Mouse (Mus musculus) midbrain, embryonic 13.5 days (tissue): ENCODE data around the gene Gatad2a. TPM values are rescaled to one million over a fixed set of nuclear protein-coding genes. Genes with fewer than 3 reads are reported as not detected.

Experiments
- ATAC-seq: fragments of 200-750 bp; cut with Nextera tagmentation; 2 replicates; pipeline ENCODE4 v1.8.0; 2017; ENCODE audit warnings: mild to moderate bottlenecking, moderate TSS enrichment, moderate library complexity
- H3K27ac ChIP-seq: fragments of 300-500 bp; sonication (generic); 2 replicates; pipeline ENCODE4 v1.5.1; 2015; ENCODE audit warnings: inconsistent platforms, mild to moderate bottlenecking, moderate library complexity
- H3K27me3 ChIP-seq: fragments of 300-500 bp; sonication (generic); 2 replicates; pipeline ENCODE4 v1.6.1; 2015; ENCODE audit warnings: mild to moderate bottlenecking, inconsistent platforms
- H3K36me3 ChIP-seq: fragments of 300-500 bp; sonication (generic); 2 replicates; pipeline ENCODE4 v1.6.1; 2015; ENCODE audit warnings: mild to moderate bottlenecking, inconsistent platforms
- H3K4me1 ChIP-seq: fragments of 300-500 bp; sonication (generic); replicated peaks from 2 replicates; pipeline ENCODE4 v1.6.1; 2015; ENCODE audit warnings: inconsistent platforms
- H3K4me2 ChIP-seq: fragments of 300-500 bp; sonication (generic); replicated peaks from 2 replicates; pipeline ENCODE4 v1.6.1; 2015; ENCODE audit warnings: moderate library complexity, mild to moderate bottlenecking, inconsistent platforms
- H3K4me3 ChIP-seq: fragments of 300-500 bp; sonication (generic); replicated peaks from 2 replicates; pipeline ENCODE4 v1.5.1; 2015; ENCODE audit warnings: mild to moderate bottlenecking, inconsistent platforms
- H3K9ac ChIP-seq: fragments of 300-500 bp; sonication (generic); replicated peaks from 2 replicates; pipeline ENCODE4 v1.6.1; 2015; ENCODE audit warnings: mild to moderate bottlenecking, inconsistent platforms
- H3K9me3 ChIP-seq: fragments of 300-500 bp; sonication (generic); 2 replicates; pipeline ENCODE4 v1.6.1; 2016; ENCODE audit warnings: mild to moderate bottlenecking, inconsistent platforms
- whole genome bisulfite sequencing: fragments of 180-500 bp; shearing (Covaris S2); methylation state at CpG from one replicate; pipeline ENCODE4 v1.1.7; 2015; 5-methylcytosine and 5-hydroxymethylcytosine counted together
- polyA plus RNA-seq: library from polyadenylated mRNA; unstranded; fragments of >200 nt; fragmentation: Nextera tagmentation; extraction: Ambion mirVana; gene quantifications from 2 replicates; pipeline ENCODE4 v1.2.1, GENCODE M21; 2015

Gene Gatad2a
- polyA plus RNA-seq, 1 experiment from 2014 or later, result 27.7 TPM

- H3K27ac ChIP-seq, result no peak overlapping the region
- H3K4me2 ChIP-seq, result no peak overlapping the region
- no peak overlapping the region for H3K4me3 ChIP-seq
- WGBS, result 94% methylated on average over 2 of the region's 2 CpGs
- H3K9ac ChIP-seq, result no peak overlapping the region
- ATAC-seq, result no peak
- H3K9me3 ChIP-seq, result no peaks in the 10 kb centered on the region
- H3K36me3 ChIP-seq, result peaks cover 20% of the 10 kb centered on the region
- H3K27me3 ChIP-seq, result no peaks in the 10 kb centered on the region
- peaks cover 14% of the 10 kb centered on the region for H3K4me1 ChIP-seq
Observed at GRCm38 (mm10) chr8:69933811-69934210, 62.4 kb downstream of the Gatad2a start.

DNA sequence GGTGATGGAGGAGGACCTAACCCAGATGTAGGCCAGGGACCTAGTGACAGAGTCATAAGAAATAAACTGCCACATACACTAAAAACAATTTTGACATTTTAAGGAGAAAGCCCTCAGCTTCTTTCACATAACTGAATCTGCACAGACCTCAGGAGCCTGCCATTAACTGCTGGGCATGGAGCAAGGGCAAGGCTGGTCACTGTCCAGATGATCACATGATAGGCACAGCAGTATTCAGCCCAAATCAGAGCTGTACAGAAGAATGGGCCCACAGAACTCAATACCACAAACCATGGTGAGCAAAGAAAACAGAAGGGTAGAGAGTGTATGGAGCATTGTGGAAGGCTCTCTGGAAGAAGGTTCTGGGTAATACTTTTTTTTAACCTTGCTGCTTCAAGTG is 69.3 kb downstream of the Gatad2a start:
- Histone ChIP-seq H3K27ac (no peak overlapping the region), H3K9me3 (no peaks in the 10 kb centered on the region), H3K9ac (no peak overlapping the region), H3K4me3 (no peak overlapping the region), H3K36me3 (peaks cover 4% of the 10 kb centered on the region; the same call in 1 of the 2 replicates), H3K4me2 (no peak overlapping the region), H3K27me3 (no peaks in the 10 kb centered on the region), H3K4me1 (no peaks in the 10 kb centered on the region)
- no peak for ATAC-seq

DNA sequence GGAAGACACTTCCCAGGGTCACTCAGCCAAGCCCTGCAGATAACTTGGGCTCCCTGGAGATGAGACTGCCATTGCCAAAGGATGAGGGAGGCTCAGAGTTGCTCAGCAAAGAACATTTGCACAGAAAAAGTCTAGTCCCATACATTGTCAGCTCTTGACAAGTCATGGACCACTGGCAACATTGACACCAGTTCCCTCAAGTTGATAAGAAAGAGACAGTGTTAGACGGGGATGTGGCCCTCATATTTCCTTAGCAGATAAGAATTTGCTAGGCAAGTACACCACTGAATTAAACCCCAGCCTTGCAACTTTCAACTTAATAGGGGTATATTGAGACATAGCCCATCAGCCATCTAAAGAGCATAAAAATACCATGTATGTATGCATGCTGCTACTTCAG is 72.2 kb downstream of the Gatad2a start:
- no peak overlapping the region for H3K4me3 ChIP-seq
- no peak overlapping the region for H3K9ac ChIP-seq
- no peak overlapping the region for H3K4me2 ChIP-seq
- no peaks in the 10 kb centered on the region for H3K27me3 ChIP-seq
- peaks cover 4% of the 10 kb centered on the region; the same call in 1 of the 2 replicates for H3K36me3 ChIP-seq
- H3K27ac ChIP-seq, result no peak overlapping the region
- H3K4me1 ChIP-seq, result peaks cover 20% of the 10 kb centered on the region
- no peaks in the 10 kb centered on the region for H3K9me3 ChIP-seq
- WGBS, result 87% methylated on average over 1 of the region's 1 CpGs
- ATAC-seq, result no peak

DNA sequence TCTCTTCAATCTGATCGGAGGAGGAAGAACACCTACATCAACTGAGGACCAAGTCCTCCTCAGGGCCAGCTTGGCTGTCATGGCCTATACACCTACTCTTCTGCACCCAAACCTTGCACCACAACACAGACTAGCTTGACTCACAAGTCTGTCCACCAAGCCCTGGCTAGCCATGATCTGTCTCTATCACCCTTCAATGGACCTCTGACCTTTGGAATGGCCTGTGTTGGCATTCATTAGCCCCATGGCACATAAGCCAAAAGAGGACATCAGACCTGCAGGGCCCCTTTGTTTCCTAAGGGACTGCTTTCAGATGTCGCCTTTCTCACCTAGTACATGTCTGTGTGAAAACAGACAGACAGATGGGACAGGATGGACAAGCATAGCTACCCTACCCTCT is 75.0 kb downstream of the Gatad2a start:
- WGBS, result 98% methylated on average over 2 of the region's 2 CpGs

DNA sequence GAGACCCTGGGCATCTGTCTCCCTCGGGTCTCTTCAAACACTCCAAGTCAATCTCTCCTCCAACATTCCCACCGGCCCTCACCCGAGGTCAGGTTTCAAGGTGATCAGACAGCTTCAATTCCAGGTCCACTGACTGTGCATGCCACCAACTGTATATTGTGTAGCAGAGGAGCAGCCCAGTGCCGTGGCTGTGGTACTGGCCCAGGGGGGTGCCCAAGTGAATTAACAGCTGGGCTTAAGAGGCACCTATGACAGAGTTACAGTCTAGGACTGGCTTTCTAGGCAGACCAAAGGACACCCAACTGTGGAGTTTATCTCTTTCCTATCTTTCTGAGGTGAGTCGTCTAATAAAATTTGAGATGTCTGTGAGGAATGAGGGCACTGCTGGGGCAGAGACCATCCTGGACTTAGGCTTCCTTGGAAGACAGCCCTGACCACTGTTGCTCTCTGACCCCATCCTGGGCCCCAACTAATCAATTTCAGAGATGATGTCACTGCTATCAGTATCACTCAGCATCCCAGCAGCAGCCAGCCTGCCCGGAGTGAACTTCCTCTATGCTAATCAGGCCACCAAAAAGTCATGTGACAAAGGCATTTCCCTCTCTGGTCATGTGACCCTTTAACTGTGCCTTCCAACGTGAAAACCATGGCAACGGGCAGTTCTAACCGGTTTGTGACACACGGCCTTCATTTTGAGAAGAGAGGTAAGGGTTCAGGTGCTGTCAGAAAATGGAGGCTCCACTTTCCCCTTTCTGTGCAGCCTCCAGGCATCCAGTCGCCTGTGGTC is 76.1 kb downstream of the Gatad2a start:
- Histone ChIP-seq H3K4me3 (no peak overlapping the region), H3K4me2 (peak overlapping the region; percentile 14), H3K9me3 (no peaks in the 10 kb centered on the region), H3K36me3 (peaks cover 21% of the 10 kb centered on the region), H3K27me3 (no peaks in the 10 kb centered on the region), H3K4me1 (peaks cover 20% of the 10 kb centered on the region), H3K27ac (peak overlapping the region; percentile 83), H3K9ac (peak overlapping the region; percentile 42; the same call in 1 of the 2 replicates)
- ATAC-seq, result peak; percentile 71
- 49% methylated on average over 11 of the region's 11 CpGs for WGBS

More for the DNA sequence above, 75.0 kb downstream of the Gatad2a start:
- Histone ChIP-seq H3K4me1 (peaks cover 20% of the 10 kb centered on the region), H3K36me3 (peaks cover 17% of the 10 kb centered on the region), H3K27me3 (no peaks in the 10 kb centered on the region), H3K9me3 (no peaks in the 10 kb centered on the region), H3K9ac (peak overlapping the region; percentile 42; the same call in 1 of the 2 replicates), H3K4me2 (no peak overlapping the region), H3K27ac (peak overlapping the region; percentile 83), H3K4me3 (no peak overlapping the region)
- ATAC-seq, result no peak

DNA sequence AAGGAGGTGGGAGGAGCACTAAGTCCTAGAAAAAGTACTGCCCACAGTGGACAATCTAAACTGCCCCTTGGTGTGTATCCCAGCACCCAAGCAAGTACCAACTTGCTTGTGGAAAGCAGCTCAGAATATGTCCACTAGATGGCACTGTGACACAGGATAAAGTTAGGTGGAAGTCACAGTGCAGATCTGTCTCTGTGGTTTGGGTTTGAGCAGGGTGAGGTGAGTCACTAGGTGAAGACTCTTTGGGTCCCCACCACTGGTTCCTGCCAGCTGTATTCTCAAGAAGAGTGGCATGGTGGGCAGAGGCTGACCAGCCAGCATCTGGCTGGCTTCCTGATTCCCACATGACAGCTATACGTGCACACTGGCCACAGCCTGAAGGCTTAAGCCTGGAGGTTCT is 77.2 kb downstream of the Gatad2a start:
- Histone ChIP-seq H3K27ac (no peak overlapping the region), H3K4me3 (no peak overlapping the region), H3K4me2 (no peak overlapping the region), H3K9me3 (no peaks in the 10 kb centered on the region), H3K27me3 (no peaks in the 10 kb centered on the region), H3K36me3 (peaks cover 32% of the 10 kb centered on the region), H3K9ac (no peak overlapping the region), H3K4me1 (peaks cover 20% of the 10 kb centered on the region)
- peak; percentile 49 for ATAC-seq
- 71% methylated on average over 1 of the region's 1 CpGs for WGBS

GRCm38 (mm10) chr8:69918506-69918905 is 77.7 kb downstream of the Gatad2a start:
- Histone ChIP-seq H3K4me3 (no peak overlapping the region), H3K9me3 (no peaks in the 10 kb centered on the region), H3K27me3 (no peaks in the 10 kb centered on the region), H3K36me3 (peaks cover 37% of the 10 kb centered on the region), H3K4me1 (peaks cover 20% of the 10 kb centered on the region), H3K9ac (no peak overlapping the region), H3K27ac (no peak overlapping the region), H3K4me2 (no peak overlapping the region)
- ATAC-seq, result peak; percentile 19; the same call in 1 of the 2 replicates

DNA sequence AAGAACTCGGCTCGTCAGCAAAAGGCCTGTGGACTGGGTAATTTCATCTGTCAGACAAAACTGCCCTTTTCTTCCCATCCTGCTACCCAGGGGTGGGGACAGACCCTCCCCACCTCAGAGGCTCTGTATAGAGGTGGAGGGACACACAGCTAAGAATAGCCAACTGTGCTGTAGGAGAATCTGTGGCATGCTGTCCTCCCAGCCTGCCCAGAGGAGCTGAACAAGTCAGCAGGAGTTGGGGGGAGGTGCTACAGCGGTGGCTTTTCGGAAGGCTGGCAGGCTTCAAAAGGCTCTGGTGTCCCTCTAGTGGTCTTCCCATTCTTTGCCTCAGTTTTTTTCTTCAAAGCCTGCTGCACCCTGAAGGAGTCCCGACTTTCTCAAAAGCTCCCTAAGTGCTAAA is 80.4 kb downstream of the Gatad2a start:
- Histone ChIP-seq H3K4me1 (peaks cover 10% of the 10 kb centered on the region), H3K9me3 (no peaks in the 10 kb centered on the region), H3K27ac (0 out of 2 replicates have a peak overlapping the region, but pooled peaks have one; percentile 1), H3K27me3 (no peaks in the 10 kb centered on the region), H3K36me3 (peaks cover 65% of the 10 kb centered on the region), H3K4me3 (no peak overlapping the region), H3K9ac (peak overlapping the region; percentile 24; the same call in 1 of the 2 replicates), H3K4me2 (no peak overlapping the region)
- 31% methylated on average over 5 of the region's 5 CpGs for WGBS
- no peak for ATAC-seq

DNA sequence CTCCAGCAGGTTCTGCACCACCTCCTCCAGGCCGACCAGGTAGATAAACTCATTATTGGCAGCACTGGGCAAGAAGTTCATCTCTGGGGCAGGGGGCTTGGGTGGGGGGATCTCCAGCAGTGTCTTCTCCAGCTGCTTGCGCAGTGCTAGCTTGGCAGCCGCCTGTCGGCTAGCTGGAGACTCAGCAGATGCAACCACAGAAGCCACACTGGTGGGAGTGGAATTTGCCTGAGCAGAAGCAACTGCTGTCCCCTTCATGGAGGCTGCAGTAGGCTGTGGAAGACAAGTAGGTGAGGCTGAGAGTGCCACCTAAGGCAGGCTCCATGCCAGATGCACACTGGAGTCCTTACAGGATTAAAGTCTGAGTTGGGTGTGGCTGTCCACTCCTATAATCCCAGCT is 81.7 kb downstream of the Gatad2a start:
- no peak overlapping the region for H3K9ac ChIP-seq
- WGBS, result 93% methylated on average over 4 of the region's 4 CpGs
- H3K9me3 ChIP-seq, result no peaks in the 10 kb centered on the region
- peaks cover 77% of the 10 kb centered on the region for H3K36me3 ChIP-seq
- ATAC-seq, result no peak
- H3K4me1 ChIP-seq, result no peaks in the 10 kb centered on the region; the same call in 1 of the 2 replicates
- H3K4me3 ChIP-seq, result no peak overlapping the region
- H3K27ac ChIP-seq, result no peak overlapping the region
- no peaks in the 10 kb centered on the region for H3K27me3 ChIP-seq
- no peak overlapping the region for H3K4me2 ChIP-seq

- Histone ChIP-seq H3K27ac (no peak overlapping the region), H3K4me2 (no peak overlapping the region), H3K4me3 (no peak overlapping the region), H3K36me3 (peaks cover 90% of the 10 kb centered on the region), H3K4me1 (no peaks in the 10 kb centered on the region; the same call in 1 of the 2 replicates), H3K9ac (no peak overlapping the region), H3K9me3 (no peaks in the 10 kb centered on the region), H3K27me3 (no peaks in the 10 kb centered on the region)
- WGBS, result 90% methylated on average over 12 of the region's 12 CpGs
- no peak for ATAC-seq
Observed at GRCm38 (mm10) chr8:69912478-69913074, 83.6 kb downstream of the Gatad2a start.

DNA sequence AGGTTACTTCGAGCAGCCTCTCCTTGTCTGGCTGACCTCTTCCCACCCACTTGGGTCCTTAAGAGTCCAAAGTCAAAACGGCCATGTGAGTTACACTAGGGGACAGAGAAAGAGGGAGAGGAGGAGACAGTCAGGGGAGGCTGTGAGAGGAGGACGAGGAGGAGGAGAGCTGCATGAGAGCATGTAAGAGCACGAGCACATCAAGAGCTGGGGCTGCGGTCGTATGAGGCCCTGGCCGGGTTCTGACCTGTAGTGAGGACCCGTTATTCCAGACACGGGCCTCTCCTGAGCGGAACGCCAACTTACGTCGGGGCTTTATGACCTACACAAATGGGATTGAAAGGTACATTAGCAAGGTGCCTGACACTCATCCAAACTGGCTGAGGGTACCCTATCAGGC is 84.3 kb downstream of the Gatad2a start:
- Histone ChIP-seq H3K36me3 (peaks cover 86% of the 10 kb centered on the region), H3K27ac (no peak overlapping the region), H3K4me3 (no peak overlapping the region), H3K4me1 (no peaks in the 10 kb centered on the region; the same call in 1 of the 2 replicates), H3K9ac (no peak overlapping the region), H3K9me3 (no peaks in the 10 kb centered on the region), H3K4me2 (no peak overlapping the region), H3K27me3 (no peaks in the 10 kb centered on the region)
- 93% methylated on average over 13 of the region's 13 CpGs for WGBS
- no peak for ATAC-seq

- Histone ChIP-seq H3K9me3 (no peaks in the 10 kb centered on the region), H3K4me3 (no peak overlapping the region), H3K36me3 (peaks cover 45% of the 10 kb centered on the region), H3K27me3 (no peaks in the 10 kb centered on the region), H3K4me2 (no peak overlapping the region), H3K9ac (no peak overlapping the region), H3K27ac (no peak overlapping the region), H3K4me1 (peaks cover 16% of the 10 kb centered on the region)
- WGBS, result 89% methylated on average over 2 of the region's 2 CpGs
- ATAC-seq, result no peak
Observed at GRCm38 (mm10) chr8:69907106-69907505, 89.1 kb downstream of the Gatad2a start.
